Mouse (Mus musculus): Measurements from ENCODE around the gene Fgfr2.

- TF ChIP-seq POLR2A (IDR thresholded peaks at IDR 0.05; ENCODE audit: insufficient read length, low read depth) (no peak), MYOG (IDR thresholded peaks at IDR 0.05; ENCODE audit: control insufficient read depth in 1 of 3, insufficient read depth in 1 of 3, insufficient read length in 2 of 3, low read depth in 2 of 3) (no peak), CEBPB (IDR thresholded peaks at IDR 0.05; ENCODE audit: insufficient read depth, poor library complexity, severe bottlenecking) (no peak), TCF12 (IDR thresholded peaks at IDR 0.05; ENCODE audit: insufficient read depth, poor library complexity, severe bottlenecking) (no peak), MAX (IDR thresholded peaks at IDR 0.05; ENCODE audit: low read depth) (no peak), USF1 (IDR thresholded peaks at IDR 0.05; ENCODE audit: low read depth) (no peak), MYOD1 (IDR thresholded peaks at IDR 0.05; ENCODE audit: control insufficient read depth in 1 of 3, insufficient read length in 2 of 3, low read depth in 2 of 3) (no peak), REST (IDR thresholded peaks at IDR 0.05; ENCODE audit: insufficient read depth, insufficient read length) (no peak), POLR2AphosphoS2 (IDR thresholded peaks at IDR 0.05; ENCODE audit: insufficient read length, low read depth) (no peak), E2F4 (IDR thresholded peaks at IDR 0.05; ENCODE audit: insufficient read depth) (no peak)
These were observed 849.2 kb downstream of the Fgfr2 start for GRCm38 (mm10) chr7:132273741-132274513.
